Mouse (Mus musculus): ENCODE data around the gene Gmpr. TPM values are rescaled to one million over a fixed set of nuclear protein-coding genes. Genes with fewer than 3 reads are reported as not detected.

Gene Gmpr
- polyA plus RNA-seq, 1 experiment from 2014 or later: 200 TPM

GRCm38 (mm10) chr13:45564946-45565345 lies 57.7 kb downstream of the Gmpr start:
- Histone ChIP-seq H3K27ac (ENCODE audit: low read depth, low read length) (no peak overlapping the region), H3K4me3 (ENCODE audit: low read depth, low read length) (no peak overlapping the region), H3K36me3 (ENCODE audit: control insufficient read depth, insufficient read depth, low read length) (no peaks in the 10 kb centered on the region), H3K4me2 (no peak overlapping the region), H3K9me3 (ENCODE audit: control insufficient read depth, low read length) (no peaks in the 10 kb centered on the region), H3K9ac (ENCODE audit: low read depth, low read length) (no peak overlapping the region), H3K4me1 (replicated peaks; ENCODE audit: control insufficient read depth, insufficient read depth, low read length) (no peaks in the 10 kb centered on the region; the same call in 1 of the 2 replicates), H3K27me3 (replicated peaks; ENCODE audit: control insufficient read depth, insufficient read depth, low read length) (no peaks in the 10 kb centered on the region)
- DNase-seq (ENCODE audit: low spot score): no peak
- 70% methylated on average over 4 of the region's 4 CpGs for WGBS
- no peak for ATAC-seq (replicated peaks; ENCODE audit: low FRiP score)

GRCm38 (mm10) chr13:45569932-45570331 lies 62.7 kb downstream of the Gmpr start:
- no peak overlapping the region for H3K4me3 ChIP-seq (ENCODE audit: low read depth, low read length)
- H3K27me3 ChIP-seq (replicated peaks; ENCODE audit: control insufficient read depth, insufficient read depth, low read length): no peaks in the 10 kb centered on the region
- peaks cover 7% of the 10 kb centered on the region for H3K4me1 ChIP-seq (replicated peaks; ENCODE audit: control insufficient read depth, insufficient read depth, low read length)
- no peak overlapping the region for H3K27ac ChIP-seq (ENCODE audit: low read depth, low read length)
- H3K4me2 ChIP-seq: no peak overlapping the region
- WGBS: 74% methylated on average over 7 of the region's 7 CpGs
- no peak overlapping the region for H3K9ac ChIP-seq (ENCODE audit: low read depth, low read length)
- DNase-seq (ENCODE audit: low spot score): no peak
- no peaks in the 10 kb centered on the region for H3K9me3 ChIP-seq (ENCODE audit: control insufficient read depth, low read length)
- no peak for ATAC-seq (replicated peaks; ENCODE audit: low FRiP score)
- H3K36me3 ChIP-seq (ENCODE audit: control insufficient read depth, insufficient read depth, low read length): no peaks in the 10 kb centered on the region

GRCm38 (mm10) chr13:45571795-45572262 lies 64.6 kb downstream of the Gmpr start:
- peak; percentile 80 for ATAC-seq (replicated peaks; ENCODE audit: low FRiP score)

GRCm38 (mm10) chr13:45572768-45573167 lies 65.5 kb downstream of the Gmpr start:
- 35% methylated on average over 4 of the region's 4 CpGs for WGBS
- Histone ChIP-seq H3K27ac (ENCODE audit: low read depth, low read length) (no peak overlapping the region), H3K4me1 (replicated peaks; ENCODE audit: control insufficient read depth, insufficient read depth, low read length) (peaks cover 7% of the 10 kb centered on the region), H3K36me3 (ENCODE audit: control insufficient read depth, insufficient read depth, low read length) (no peaks in the 10 kb centered on the region), H3K9me3 (ENCODE audit: control insufficient read depth, low read length) (no peaks in the 10 kb centered on the region), H3K4me3 (ENCODE audit: low read depth, low read length) (no peak overlapping the region), H3K4me2 (no peak overlapping the region), H3K9ac (ENCODE audit: low read depth, low read length) (no peak overlapping the region), H3K27me3 (replicated peaks; ENCODE audit: control insufficient read depth, insufficient read depth, low read length) (no peaks in the 10 kb centered on the region)
- DNase-seq (ENCODE audit: low spot score): no peak
- no peak for ATAC-seq (replicated peaks; ENCODE audit: low FRiP score)

More at GRCm38 (mm10) chr13:45571795-45572262, 64.6 kb downstream of the Gmpr start:
- H3K9me3 ChIP-seq (ENCODE audit: control insufficient read depth, low read length): no peaks in the 10 kb centered on the region
- no peak overlapping the region for H3K9ac ChIP-seq (ENCODE audit: low read depth, low read length)
- H3K4me3 ChIP-seq (ENCODE audit: low read depth, low read length): no peak overlapping the region; the same call in 1 of the 2 replicates
- peaks cover 7% of the 10 kb centered on the region for H3K4me1 ChIP-seq (replicated peaks; ENCODE audit: control insufficient read depth, insufficient read depth, low read length)
- 4% methylated on average over 6 of the region's 6 CpGs for WGBS
- peak; percentile 80 for DNase-seq (ENCODE audit: low spot score)
- H3K27ac ChIP-seq (ENCODE audit: low read depth, low read length): no peak overlapping the region
- H3K36me3 ChIP-seq (ENCODE audit: control insufficient read depth, insufficient read depth, low read length): no peaks in the 10 kb centered on the region
- H3K27me3 ChIP-seq (replicated peaks; ENCODE audit: control insufficient read depth, insufficient read depth, low read length): no peaks in the 10 kb centered on the region
- H3K4me2 ChIP-seq: peak overlapping the region; percentile 48

- 77% methylated on average over 4 of the region's 4 CpGs for WGBS
- Histone ChIP-seq H3K27ac (ENCODE audit: low read depth, low read length) (no peak overlapping the region), H3K9ac (ENCODE audit: low read depth, low read length) (no peak overlapping the region), H3K9me3 (ENCODE audit: control insufficient read depth, low read length) (no peaks in the 10 kb centered on the region), H3K4me3 (ENCODE audit: low read depth, low read length) (no peak overlapping the region), H3K27me3 (replicated peaks; ENCODE audit: control insufficient read depth, insufficient read depth, low read length) (no peaks in the 10 kb centered on the region), H3K4me2 (no peak overlapping the region), H3K36me3 (ENCODE audit: control insufficient read depth, insufficient read depth, low read length) (no peaks in the 10 kb centered on the region), H3K4me1 (replicated peaks; ENCODE audit: control insufficient read depth, insufficient read depth, low read length) (peaks cover 7% of the 10 kb centered on the region)
- DNase-seq (ENCODE audit: low spot score) (no peak), ATAC-seq (replicated peaks; ENCODE audit: low FRiP score) (no peak)
Measured at GRCm38 (mm10) chr13:45576185-45576584, 68.9 kb downstream of the Gmpr start.

GRCm38 (mm10) chr13:45577366-45577765 lies 70.1 kb downstream of the Gmpr start:
- no peaks in the 10 kb centered on the region for H3K9me3 ChIP-seq (ENCODE audit: control insufficient read depth, low read length)
- no peak overlapping the region for H3K27ac ChIP-seq (ENCODE audit: low read depth, low read length)
- WGBS: 66% methylated on average over 5 of the region's 5 CpGs
- no peaks in the 10 kb centered on the region for H3K36me3 ChIP-seq (ENCODE audit: control insufficient read depth, insufficient read depth, low read length)
- DNase-seq (ENCODE audit: low spot score) (no peak), ATAC-seq (replicated peaks; ENCODE audit: low FRiP score) (no peak)
- H3K27me3 ChIP-seq (replicated peaks; ENCODE audit: control insufficient read depth, insufficient read depth, low read length): no peaks in the 10 kb centered on the region
- H3K4me3 ChIP-seq (ENCODE audit: low read depth, low read length): no peak overlapping the region
- H3K9ac ChIP-seq (ENCODE audit: low read depth, low read length): no peak overlapping the region
- H3K4me2 ChIP-seq: no peak overlapping the region
- H3K4me1 ChIP-seq (replicated peaks; ENCODE audit: control insufficient read depth, insufficient read depth, low read length): peaks cover under 1% of the 10 kb centered on the region

- Histone ChIP-seq H3K4me3 (ENCODE audit: low read depth, low read length) (no peak overlapping the region), H3K9ac (ENCODE audit: low read depth, low read length) (no peak overlapping the region), H3K4me2 (no peak overlapping the region), H3K36me3 (ENCODE audit: control insufficient read depth, insufficient read depth, low read length) (no peaks in the 10 kb centered on the region), H3K27me3 (replicated peaks; ENCODE audit: control insufficient read depth, insufficient read depth, low read length) (no peaks in the 10 kb centered on the region), H3K27ac (ENCODE audit: low read depth, low read length) (no peak overlapping the region), H3K9me3 (ENCODE audit: control insufficient read depth, low read length) (no peaks in the 10 kb centered on the region), H3K4me1 (replicated peaks; ENCODE audit: control insufficient read depth, insufficient read depth, low read length) (no peaks in the 10 kb centered on the region)
- DNase-seq (ENCODE audit: low spot score) (no peak), ATAC-seq (replicated peaks; ENCODE audit: low FRiP score) (no peak)
- WGBS: 30% methylated on average over 2 of the region's 2 CpGs
Measured at GRCm38 (mm10) chr13:45577784-45578183, 70.5 kb downstream of the Gmpr start.

GRCm38 (mm10) chr13:45579751-45580150 lies 72.5 kb downstream of the Gmpr start:
- Histone ChIP-seq H3K9me3 (ENCODE audit: control insufficient read depth, low read length) (no peaks in the 10 kb centered on the region), H3K9ac (ENCODE audit: low read depth, low read length) (no peak overlapping the region), H3K27ac (ENCODE audit: low read depth, low read length) (no peak overlapping the region), H3K4me2 (no peak overlapping the region), H3K4me1 (replicated peaks; ENCODE audit: control insufficient read depth, insufficient read depth, low read length) (no peaks in the 10 kb centered on the region), H3K4me3 (ENCODE audit: low read depth, low read length) (no peak overlapping the region), H3K36me3 (ENCODE audit: control insufficient read depth, insufficient read depth, low read length) (no peaks in the 10 kb centered on the region), H3K27me3 (replicated peaks; ENCODE audit: control insufficient read depth, insufficient read depth, low read length) (no peaks in the 10 kb centered on the region)
- DNase-seq (ENCODE audit: low spot score) (no peak), ATAC-seq (replicated peaks; ENCODE audit: low FRiP score) (no peak)
- WGBS: 71% methylated on average over 3 of the region's 3 CpGs

- no peak overlapping the region for H3K9ac ChIP-seq (ENCODE audit: low read depth, low read length)
- H3K9me3 ChIP-seq (ENCODE audit: control insufficient read depth, low read length): no peaks in the 10 kb centered on the region
- ATAC-seq (replicated peaks; ENCODE audit: low FRiP score) (no peak), DNase-seq (ENCODE audit: low spot score) (no peak)
- no peak overlapping the region for H3K4me2 ChIP-seq
- no peaks in the 10 kb centered on the region for H3K27me3 ChIP-seq (replicated peaks; ENCODE audit: control insufficient read depth, insufficient read depth, low read length)
- no peak overlapping the region for H3K27ac ChIP-seq (ENCODE audit: low read depth, low read length)
- H3K36me3 ChIP-seq (ENCODE audit: control insufficient read depth, insufficient read depth, low read length): no peaks in the 10 kb centered on the region
- no peaks in the 10 kb centered on the region for H3K4me1 ChIP-seq (replicated peaks; ENCODE audit: control insufficient read depth, insufficient read depth, low read length)
- H3K4me3 ChIP-seq (ENCODE audit: low read depth, low read length): no peak overlapping the region
- 85% methylated on average over 12 of the region's 12 CpGs for WGBS
Measured at GRCm38 (mm10) chr13:45582294-45582693, 75.0 kb downstream of the Gmpr start.

Data from liver, embryonic 11.5 days (tissue).